Mouse (Mus musculus) embryo, embryonic 11.5 days (tissue): ENCODE data around the gene Dgki.

Source experiments
- DNase-seq: peaks from one replicate; pipeline ENCODE4 v3.0.0-alpha.2; 2012; ENCODE audit warnings: low read depth, low spot score

Dgki gene

DNA sequence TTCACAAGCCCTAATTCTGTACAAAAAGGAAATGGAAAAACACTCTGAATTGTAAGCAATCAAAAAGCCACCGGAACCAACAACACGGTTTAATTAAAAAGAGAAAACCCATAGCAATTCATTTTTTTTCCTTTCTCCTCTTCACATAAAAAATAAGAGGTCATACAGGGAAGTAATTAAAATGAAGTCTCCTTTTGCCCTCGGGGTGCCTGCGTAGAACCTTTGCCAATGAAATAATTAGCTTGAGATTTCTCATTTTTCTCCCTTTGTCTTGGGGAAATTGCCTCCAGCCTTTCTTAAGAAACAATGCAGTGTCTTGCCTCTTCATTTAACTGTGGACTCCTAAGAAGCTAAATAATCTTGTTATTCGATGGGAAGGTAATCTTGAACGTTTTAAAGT, 388.4 kb downstream of the Dgki start:
- no peak for DNase-seq

DNA sequence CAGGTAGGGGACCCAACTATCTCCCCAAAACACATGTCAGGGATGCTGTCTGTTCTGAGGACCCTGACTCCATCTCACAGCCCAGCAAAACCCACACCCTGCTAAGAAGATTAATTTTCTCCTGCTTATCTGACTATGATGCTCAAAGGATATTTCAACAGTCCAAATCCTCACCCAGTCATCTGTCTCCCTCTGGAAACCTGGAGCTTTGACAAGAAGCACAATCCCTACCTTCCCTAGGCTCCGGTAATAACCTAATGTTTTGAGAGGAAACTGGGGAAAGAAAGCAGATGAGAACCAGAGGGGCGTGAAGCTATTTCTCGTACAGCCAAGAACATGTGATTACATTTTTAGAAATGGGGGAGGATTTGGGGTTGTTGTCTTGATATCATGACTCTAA, 392.8 kb downstream of the Dgki start:
- no peak for DNase-seq

DNA sequence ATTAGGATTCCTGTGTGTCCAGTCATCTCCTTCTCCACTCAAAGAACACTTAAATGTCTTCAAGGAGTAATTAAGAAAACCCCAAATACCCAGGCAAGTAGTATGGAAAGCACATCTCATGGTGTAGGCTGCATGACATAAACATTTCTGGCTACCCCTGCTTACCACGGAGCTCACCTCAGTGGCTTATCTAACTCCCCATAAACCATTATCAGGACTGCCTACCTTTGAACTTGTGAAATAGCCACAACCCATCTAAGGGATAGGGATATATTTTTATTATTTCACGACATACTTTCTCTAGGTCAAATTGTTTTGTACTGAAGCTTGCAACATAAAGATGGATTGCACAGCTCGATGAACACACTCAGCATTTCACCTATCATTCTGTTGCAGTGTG, 394.0 kb downstream of the Dgki start:
- DNase-seq = no peak

DNA sequence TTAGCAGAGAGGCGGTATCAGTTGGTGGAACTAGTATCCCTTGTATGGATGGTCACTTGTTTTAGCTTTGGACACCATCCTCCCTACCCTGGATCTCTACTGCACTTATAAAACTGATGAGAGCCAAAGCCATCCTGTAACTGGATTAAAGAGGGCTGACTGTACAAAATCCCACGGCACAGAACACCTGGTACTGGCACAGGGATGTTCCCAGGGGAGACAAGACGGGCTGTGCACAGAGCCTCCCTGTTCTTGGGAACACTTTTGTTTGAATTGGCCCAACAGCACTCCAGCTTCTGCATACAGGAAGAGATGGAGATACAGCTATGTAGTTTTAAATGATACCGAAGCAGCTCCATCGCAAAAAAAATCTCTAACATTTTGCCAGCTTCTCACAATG, 395.1 kb downstream of the Dgki start:
- DNase-seq = no peak

DNA sequence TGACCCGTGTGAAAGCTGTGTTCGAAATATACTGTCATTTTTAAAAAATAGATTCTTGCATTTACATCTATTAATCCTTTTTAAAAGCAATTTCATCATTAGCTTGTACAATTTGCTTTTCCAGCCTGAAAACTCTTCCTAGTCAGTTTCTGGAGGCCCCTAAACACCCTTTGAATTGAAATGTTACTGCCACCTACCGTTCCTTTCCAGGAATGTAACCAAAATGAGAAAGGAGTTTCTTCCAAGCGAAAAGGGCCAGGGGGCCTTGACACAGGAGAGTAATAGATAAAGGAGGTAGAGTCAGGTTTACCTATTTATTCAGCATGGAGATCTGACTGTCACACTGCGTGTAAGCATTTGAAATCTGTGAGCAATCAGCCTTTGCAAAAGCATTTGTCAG, 396.2 kb downstream of the Dgki start:
- no peak for DNase-seq

DNA sequence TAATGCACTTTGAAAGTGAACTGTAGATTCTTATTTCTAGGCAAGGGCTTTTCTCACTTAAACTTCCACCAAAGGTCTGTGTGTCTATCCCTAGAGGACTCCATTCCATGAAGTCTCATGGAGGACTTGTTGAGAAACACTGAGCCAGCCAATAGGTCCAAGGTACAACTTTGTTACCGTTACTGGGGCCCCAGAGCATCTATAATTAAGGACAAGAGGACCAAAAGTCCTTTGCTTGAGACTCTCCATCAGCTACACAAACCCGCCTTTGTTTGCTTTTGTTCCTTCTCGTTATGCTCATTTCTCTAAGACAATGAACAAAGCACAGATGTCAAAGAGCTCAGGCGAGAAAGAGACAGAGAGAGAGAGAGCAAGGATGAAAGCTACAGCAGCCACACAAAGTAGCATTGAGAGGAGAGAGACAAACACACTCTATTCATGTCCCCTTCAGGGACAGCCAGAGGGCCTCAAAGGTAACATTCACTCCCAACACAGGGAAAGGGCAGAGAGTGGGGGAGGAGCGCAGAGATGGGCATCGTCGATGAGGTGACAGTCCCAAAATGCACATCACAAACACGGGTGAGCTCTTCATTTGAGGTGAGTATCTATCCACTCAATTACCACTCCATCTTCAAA, 396.7 kb downstream of the Dgki start:
- no peak for DNase-seq

DNA sequence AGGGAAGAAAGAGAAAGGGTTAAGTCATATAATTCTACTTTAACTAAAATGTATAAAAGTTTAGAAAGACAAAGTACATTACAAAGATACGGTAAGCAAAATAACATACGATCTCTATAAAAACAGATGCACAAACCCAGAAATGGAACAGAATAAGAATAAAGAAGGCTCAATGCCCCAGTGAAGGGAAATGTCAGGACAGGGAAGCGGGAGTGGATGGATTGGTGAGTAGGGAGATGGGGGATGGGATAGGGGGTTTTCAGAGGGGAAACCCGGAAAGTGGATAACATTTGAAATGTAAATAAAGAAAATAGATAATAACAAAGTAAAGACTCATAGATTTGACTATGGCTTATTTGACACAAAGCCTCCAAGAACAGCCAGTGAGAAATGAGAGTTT, 400.1 kb downstream of the Dgki start:
- DNase-seq = no peak

DNA sequence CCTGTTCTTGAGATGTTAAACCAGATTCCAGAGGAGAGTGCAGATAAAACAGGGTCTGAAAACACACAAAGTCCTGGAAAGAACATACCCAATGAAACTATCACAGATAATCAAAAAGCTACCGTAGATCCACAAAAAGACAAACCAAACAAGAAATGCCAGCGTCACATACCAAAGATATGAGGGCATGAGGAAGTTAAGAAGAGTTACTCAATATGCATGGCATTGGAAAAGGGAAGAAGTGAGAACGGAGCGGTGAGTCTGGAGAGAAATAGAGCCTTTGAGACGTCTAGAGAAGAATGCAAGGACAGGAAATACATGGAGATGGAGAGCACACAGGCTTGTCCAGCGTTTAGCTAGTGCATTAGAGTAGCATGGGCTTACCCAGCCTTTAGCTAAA, 401.6 kb downstream of the Dgki start:
- DNase-seq = no peak

DNA sequence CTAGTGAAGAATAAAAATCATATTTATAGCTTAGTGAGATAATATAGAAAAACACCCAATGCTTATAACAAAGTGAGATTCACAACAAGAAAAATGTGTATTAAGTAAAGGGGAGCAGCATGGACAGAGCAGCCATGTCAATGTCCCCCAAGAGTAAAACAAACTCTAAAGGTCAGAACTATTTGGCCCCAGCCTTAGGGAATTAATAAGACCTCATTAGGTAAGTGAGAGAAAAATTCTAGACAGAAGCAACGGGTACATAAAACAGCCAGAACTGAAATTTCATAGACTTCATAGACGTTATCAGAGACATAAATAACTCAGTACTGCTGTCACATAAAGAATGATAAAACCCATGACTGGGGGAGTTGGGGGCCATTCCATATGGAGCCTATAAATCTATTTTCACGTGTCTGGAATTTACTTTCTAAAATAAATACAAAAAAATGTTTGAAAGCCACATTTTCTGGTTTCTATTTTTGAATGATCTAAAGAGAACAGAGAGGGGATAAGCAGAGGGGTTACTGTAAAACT, 402.3 kb downstream of the Dgki start:
- DNase-seq = no peak

DNA sequence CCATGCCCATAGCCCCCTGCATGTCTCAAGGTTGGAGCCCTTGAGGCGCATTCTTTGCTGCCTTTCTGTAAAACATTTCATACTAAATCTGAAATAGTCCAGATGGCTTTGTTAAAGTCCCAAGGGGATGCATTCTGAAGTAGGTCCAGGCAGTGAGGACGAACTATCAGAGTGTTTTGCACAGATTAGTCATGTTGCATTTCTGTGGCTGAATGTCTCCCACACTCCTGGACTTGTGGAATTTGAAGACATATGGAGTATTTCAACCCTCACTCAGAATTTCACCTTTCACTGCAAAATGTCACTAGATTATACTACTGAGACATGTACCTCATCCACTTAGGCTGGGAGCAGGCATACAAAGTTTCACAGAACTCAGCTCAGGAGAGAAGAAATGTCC, 403.3 kb downstream of the Dgki start:
- peak; percentile 42 for DNase-seq

DNA sequence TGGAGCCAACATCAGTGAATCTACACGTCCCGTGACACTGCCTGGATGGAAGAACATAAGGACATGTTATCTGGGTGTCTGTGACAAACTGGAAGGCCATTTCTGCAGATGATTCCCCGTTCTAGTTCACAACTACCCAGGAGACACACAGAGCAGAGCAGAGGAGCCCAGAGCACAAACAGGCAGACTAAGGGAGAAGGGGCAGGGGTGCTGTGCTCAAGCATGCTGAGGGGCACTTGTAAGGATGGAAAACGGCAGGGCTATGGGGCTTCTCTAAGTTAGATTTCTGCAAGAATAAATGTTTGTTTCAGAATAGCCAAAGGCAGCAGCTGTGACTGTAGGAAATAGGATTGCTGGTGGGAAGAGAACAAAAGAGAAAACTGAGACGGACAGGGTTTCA, 408.2 kb downstream of the Dgki start:
- no peak for DNase-seq

DNA sequence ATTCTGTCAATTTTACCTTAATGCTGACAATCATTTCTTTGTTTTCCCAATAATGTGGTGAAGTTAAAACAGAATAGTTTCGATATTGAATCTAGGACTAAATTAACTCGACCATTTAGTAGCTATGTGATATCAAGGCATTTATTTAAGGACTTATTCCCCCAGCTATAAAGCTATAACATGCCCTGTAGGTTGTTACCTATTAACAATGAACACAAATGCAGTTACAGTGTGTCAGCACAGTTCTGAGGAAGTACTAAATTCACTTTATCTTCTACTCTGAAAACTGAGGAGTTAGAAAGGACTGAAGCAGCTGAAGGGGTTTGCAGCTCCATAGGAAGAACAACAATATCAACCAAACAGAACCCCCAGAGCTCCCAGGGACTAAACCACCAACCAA, 409.2 kb downstream of the Dgki start:
- no peak for DNase-seq

DNA sequence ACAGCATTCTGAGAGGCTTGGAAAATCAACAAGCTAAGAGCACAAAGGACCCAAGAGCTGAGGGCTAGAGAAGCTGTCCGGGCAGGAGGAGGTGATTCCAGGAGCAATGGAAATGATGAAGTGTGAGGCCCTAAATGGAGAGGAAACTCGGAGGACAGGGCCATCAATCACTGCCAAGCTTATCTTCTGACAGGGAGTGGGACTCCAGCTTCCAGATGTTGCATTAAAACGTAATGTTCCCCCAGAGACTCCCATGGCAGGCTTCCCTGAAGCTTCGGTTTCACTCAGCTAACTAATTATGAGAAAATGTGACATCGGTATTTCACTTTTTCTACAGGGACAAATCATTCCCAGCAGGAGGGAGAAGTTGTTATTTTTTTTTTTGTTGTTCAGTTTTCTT, 409.7 kb downstream of the Dgki start:
- DNase-seq = peak; percentile 85

DNA sequence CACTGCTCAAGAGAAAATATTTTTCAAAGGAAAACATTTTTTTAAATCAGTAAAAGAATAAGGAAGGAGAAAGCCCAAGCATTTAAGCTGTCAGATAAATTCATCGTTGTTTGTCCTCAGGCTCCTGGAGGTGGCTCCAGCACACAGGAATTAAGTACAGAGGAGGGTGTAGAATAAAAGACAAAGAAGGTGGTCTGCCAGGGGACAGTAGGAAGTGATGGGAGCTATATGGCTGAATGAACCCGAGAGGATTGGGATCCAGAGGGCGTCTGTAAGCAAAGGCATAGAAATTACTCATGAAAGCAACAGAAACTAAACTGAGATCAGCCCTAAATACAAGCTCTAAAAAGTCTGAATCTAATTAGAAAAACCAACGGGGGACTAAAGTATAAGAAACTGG, 418.7 kb downstream of the Dgki start:
- no peak for DNase-seq

DNA sequence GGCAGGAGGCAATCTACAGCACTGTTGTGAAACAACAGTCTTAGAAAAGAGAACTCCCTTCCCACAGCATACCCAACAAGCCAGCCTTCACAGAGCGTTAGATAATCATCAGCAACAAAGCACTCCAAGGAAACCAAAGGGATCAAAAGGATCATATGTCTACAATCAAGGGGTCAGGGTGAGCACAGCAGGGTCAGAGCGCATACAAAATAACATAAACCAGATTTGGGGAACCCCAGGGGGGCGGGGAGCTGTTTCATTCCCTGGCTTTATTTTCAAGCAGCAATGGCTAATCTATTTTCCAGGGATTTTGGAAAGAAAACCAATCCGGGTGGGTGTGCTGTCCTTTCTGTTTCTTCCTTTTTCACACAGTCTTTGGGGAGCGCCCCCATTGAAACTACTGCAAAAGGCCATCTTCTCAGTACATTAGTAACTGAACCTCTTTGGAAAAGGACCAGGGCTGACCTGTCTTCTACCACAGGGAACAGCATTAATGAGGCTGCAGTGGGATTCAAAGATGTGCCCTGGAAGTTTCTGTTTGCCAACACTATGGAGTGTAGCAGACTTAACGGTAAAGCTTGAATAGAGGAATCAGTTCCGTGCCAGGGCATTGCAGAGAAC, 419.2 kb downstream of the Dgki start:
- no peak for DNase-seq

DNA sequence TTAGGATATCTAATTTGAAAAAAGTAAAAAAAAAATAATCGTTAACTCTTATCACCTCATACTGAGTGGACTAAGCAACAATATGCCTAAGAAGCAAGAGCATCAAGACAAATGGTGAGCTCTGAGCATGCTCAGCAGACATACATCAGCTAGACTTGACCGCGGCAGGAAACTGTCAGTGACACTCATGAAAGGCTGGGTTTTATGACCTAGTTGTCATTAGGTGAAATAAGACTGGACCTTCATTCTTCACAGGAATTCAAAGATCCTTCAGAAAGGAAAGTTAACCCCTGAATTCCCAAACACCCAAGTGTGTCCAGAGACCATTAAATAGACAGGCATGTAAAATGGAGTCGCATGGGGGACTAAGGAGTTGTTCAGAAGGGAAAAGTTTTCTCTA, 422.6 kb downstream of the Dgki start:
- no peak for DNase-seq

DNA sequence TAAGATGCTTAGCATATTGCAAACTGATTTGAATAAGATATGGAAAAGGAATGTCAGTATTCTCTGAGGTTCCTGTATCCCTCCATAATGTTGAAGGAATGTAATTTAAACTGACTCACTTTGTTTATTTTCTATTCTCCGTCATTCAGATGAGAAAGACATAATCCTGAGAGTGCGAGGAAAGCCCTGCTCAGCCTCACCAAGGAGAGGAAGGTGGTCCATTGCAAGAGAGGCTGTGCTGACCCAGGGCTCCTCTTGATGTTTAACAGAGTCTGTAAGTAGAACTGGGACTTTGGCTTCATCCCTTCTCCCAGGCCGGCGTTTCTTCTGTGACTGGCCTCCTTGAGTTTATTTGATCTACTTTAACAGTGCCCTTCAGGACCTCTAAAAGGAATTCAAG, 423.6 kb downstream of the Dgki start:
- DNase-seq = no peak

DNA sequence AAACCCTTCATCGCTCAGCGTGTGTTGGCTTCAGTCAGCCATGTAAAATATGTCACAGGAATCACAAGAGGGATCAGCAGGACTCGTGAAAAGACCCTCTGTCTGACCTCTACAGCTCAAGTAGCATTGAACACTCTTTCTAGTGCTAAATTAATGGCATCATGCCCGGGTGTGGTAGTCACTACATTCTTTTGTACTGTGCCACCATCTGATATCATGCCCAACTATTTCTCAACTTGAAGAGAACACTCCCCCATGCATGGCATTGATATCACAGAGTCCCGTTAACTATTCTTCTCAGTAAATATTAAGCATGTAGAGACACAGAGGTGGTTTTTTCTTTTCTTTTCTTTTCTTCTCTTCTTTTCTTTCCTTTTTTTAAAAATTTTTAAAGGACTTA, 424.1 kb downstream of the Dgki start:
- no peak for DNase-seq

DNA sequence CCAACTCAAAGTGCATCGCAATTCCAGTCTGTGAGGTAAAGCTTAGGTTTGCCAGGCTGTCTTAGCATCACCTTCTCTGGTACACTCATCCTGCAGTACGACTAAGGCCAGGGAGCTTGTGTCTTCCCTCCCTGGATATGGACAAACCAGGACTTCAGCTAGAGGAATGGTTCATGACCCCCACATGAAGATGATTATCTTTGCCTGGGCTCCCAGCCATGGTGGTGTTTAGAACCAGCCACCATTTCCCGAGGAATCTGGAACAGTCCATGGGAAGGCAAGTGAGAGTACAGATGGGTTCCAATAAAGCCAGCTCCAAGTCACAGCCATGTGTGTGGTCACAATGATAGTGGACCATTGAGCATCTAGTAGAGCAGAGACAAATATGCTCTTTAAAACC, 427.1 kb downstream of the Dgki start:
- no peak for DNase-seq

DNA sequence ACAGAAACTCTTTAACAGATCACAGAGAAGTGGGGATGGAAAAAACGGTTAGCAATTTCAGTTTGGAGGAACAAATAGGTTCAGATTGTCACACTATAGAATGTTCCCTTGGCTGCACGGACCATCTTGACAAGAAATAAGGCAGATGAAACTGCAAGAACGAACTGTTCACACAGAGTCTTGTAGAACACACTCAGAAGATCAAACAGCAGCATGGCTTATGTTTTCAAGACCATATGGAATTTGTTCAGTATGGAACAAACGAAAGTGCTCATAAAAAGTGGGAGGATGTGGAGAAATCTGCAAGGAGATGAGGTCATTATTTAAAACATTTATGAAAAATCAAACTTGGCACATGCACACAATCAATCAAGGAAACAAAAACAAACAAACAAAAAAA, 431.8 kb downstream of the Dgki start:
- no peak for DNase-seq

DNA sequence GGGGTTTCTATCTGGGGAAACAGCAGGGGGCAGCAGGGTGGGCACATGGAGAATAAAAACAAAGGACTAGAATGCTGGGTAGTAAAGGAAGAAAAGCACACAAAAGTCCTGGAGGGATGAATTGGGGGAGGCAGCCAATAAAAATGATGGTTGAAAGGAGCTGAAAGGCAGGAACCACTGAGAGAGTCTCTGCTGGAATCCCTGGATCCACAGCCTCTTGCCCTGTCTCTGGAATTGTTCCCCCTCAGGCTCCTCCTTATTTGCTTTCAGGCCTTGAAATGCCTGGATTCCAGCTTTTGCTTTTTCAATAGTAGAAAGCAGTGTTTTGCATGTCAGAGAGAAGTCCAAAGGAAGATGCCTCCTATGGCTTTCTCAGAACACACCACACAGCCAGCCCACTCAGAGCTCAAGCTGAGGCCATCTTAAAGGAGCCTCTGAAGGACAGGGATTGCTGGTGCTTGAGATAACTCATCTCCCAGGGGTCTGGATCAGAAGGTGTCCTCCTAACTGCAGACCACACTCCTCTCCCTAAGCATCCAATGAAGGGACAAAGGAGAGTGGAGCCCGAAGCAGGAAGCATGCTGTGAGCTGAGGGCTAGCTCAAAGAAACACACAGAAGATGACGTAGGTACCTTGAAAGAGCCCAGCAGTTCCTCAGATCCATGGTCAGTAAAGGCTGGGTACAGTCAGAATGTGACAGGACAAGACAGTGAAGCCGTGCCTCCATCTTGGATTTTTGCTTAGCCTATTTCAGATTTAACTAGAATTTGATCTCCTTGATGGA, 441.5 kb downstream of the Dgki start:
- DNase-seq = no peak

DNA sequence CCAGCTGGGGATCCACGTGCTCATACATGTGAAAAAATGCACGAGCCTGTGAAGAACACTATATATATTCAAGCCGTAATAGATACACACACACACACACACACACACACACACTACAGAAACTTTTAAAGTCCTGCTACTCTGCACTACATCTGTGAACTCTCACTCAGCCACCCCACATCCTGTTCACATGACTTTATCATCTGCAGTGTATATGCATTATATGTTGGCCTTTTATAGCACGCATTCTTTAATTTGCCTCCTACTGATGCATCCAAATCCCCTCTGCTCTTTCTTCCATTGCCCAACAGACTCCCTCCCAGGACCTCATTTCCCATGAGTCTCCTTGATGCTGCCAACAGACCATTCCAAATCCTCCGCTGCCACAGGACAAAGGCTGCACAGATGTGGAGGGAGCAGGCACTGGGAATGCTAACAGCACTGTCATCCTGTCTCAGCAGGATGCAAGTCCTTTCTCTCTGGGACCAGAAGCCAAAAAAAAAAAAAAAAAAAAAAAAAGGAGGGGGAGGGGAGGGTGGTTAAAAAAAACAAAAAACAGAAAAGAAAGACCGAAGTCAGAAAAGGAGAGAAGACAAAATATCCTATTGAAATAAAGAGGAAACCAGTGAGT, 442.2 kb downstream of the Dgki start:
- DNase-seq = no peak
